Mouse (Mus musculus): ENCODE data around the gene Cux2. TPM values are rescaled to one million over a fixed set of nuclear protein-coding genes. Genes with fewer than 3 reads are reported as not detected.

The Cux2 gene
- polyA plus RNA-seq, 1 experiment: 0.62 TPM

- Histone ChIP-seq H3K4me2 (ENCODE audit: low read depth) (no peak overlapping the region), H3ac (ENCODE audit: control insufficient read depth, insufficient read length) (no peak overlapping the region), H3K79me2 (ENCODE audit: control insufficient read depth, insufficient read depth) (no peaks in the 10 kb centered on the region), H3K36me3 (ENCODE audit: control insufficient read depth, insufficient read depth) (no peaks in the 10 kb centered on the region), H3K27me3 (ENCODE audit: control insufficient read depth, insufficient read depth, insufficient read length) (peaks cover 61% of the 10 kb centered on the region), H3K4me3 (no peak overlapping the region)
- no peak for TF ChIP-seq MYOG (IDR thresholded peaks at IDR 0.05; ENCODE audit: control insufficient read depth in 1 of 3, insufficient read depth in 1 of 3, insufficient read length in 2 of 3, low read depth in 2 of 3)
- TF ChIP-seq CEBPB (IDR thresholded peaks at IDR 0.05; ENCODE audit: insufficient read depth, poor library complexity, severe bottlenecking): no peak
- no peak for TF ChIP-seq REST (IDR thresholded peaks at IDR 0.05; ENCODE audit: insufficient read depth, insufficient read length)
- no peak for TF ChIP-seq POLR2A (IDR thresholded peaks at IDR 0.05; ENCODE audit: insufficient read length, low read depth)
- no peak for TF ChIP-seq SRF (IDR thresholded peaks at IDR 0.05; ENCODE audit: control insufficient read depth, insufficient read length, low read depth)
- no peak for TF ChIP-seq POLR2AphosphoS2 (IDR thresholded peaks at IDR 0.05; ENCODE audit: insufficient read length, low read depth)
- TF ChIP-seq TCF12 (IDR thresholded peaks at IDR 0.05; ENCODE audit: insufficient read depth, poor library complexity, severe bottlenecking): no peak
Observed at GRCm38 (mm10) chr5:121922942-121923826, 126.7 kb downstream of the Cux2 start.

DNA sequence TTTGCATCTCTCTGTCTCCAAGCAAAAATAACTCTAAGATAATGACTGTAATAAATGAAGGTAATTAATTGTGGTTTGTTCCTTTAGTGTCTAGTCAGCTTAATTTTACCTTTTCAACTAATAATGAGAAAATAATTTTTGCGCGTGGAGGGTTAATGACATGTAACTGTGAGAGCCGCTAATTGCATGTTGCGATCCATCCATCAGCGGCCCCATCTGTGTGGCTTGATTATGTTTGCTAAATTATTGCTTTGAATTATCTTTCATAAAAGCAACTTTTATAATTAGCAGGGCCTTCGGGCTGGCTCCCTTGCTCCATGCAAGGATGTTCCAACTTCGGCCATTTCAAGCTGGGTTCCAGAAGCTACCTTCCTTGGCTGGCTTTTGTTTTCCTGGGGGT lies 130.7 kb downstream of the Cux2 start:
- Histone ChIP-seq H3K36me3 (ENCODE audit: control insufficient read depth, insufficient read depth) (no peaks in the 10 kb centered on the region), H3K4me3 (no peak overlapping the region), H3ac (ENCODE audit: control insufficient read depth, insufficient read length) (no peak overlapping the region), H3K79me2 (ENCODE audit: control insufficient read depth, insufficient read depth) (no peaks in the 10 kb centered on the region), H3K27me3 (ENCODE audit: control insufficient read depth, insufficient read depth, insufficient read length) (peaks cover 49% of the 10 kb centered on the region), H3K4me2 (ENCODE audit: low read depth) (no peak overlapping the region)
- TF ChIP-seq MAX (IDR thresholded peaks at IDR 0.05; ENCODE audit: low read depth) (no peak), USF1 (IDR thresholded peaks at IDR 0.05; ENCODE audit: low read depth) (no peak), SRF (IDR thresholded peaks at IDR 0.05; ENCODE audit: control insufficient read depth, insufficient read length, low read depth) (no peak)

GRCm38 (mm10) chr5:121916813-121917212 lies 133.1 kb downstream of the Cux2 start:
- no peaks in the 10 kb centered on the region for H3K79me2 ChIP-seq (ENCODE audit: control insufficient read depth, insufficient read depth)
- H3K4me2 ChIP-seq (ENCODE audit: low read depth): peak overlapping the region; percentile 61
- TF ChIP-seq MYOD1 (IDR thresholded peaks at IDR 0.05; ENCODE audit: control insufficient read depth in 1 of 3, insufficient read length in 2 of 3, low read depth in 2 of 3): peak in 2 of 3 experiments; percentile 3 to 76
- TF ChIP-seq TCF3 (IDR thresholded peaks at IDR 0.05; ENCODE audit: insufficient read length, low read depth): no peak
- TF ChIP-seq CEBPB (IDR thresholded peaks at IDR 0.05; ENCODE audit: insufficient read depth, poor library complexity, severe bottlenecking): 0 out of 2 replicates have a peak, but pooled peaks have one; percentile 28
- no peak for TF ChIP-seq TCF12 (IDR thresholded peaks at IDR 0.05; ENCODE audit: insufficient read depth, poor library complexity, severe bottlenecking)
- no peak for TF ChIP-seq E2F4 (IDR thresholded peaks at IDR 0.05; ENCODE audit: insufficient read depth)
- TF ChIP-seq POLR2A (IDR thresholded peaks at IDR 0.05; ENCODE audit: insufficient read length, low read depth): no peak
- TF ChIP-seq MAX (IDR thresholded peaks at IDR 0.05; ENCODE audit: low read depth): no peak
- no peak for TF ChIP-seq USF1 (IDR thresholded peaks at IDR 0.05; ENCODE audit: low read depth)
- TF ChIP-seq MYOG (IDR thresholded peaks at IDR 0.05; ENCODE audit: control insufficient read depth in 1 of 3, insufficient read depth in 1 of 3, insufficient read length in 2 of 3, low read depth in 2 of 3): peak in 1 of 3 experiments; percentile 72
- TF ChIP-seq REST (IDR thresholded peaks at IDR 0.05; ENCODE audit: insufficient read depth, insufficient read length): no peak
- no peak for TF ChIP-seq POLR2AphosphoS2 (IDR thresholded peaks at IDR 0.05; ENCODE audit: insufficient read length, low read depth)
- no peak for TF ChIP-seq SRF (IDR thresholded peaks at IDR 0.05; ENCODE audit: control insufficient read depth, insufficient read length, low read depth)
- H3ac ChIP-seq (ENCODE audit: control insufficient read depth, insufficient read length): no peak overlapping the region
- peaks cover 41% of the 10 kb centered on the region for H3K27me3 ChIP-seq (ENCODE audit: control insufficient read depth, insufficient read depth, insufficient read length)
- H3K36me3 ChIP-seq (ENCODE audit: control insufficient read depth, insufficient read depth): no peaks in the 10 kb centered on the region
- H3K4me3 ChIP-seq: no peak overlapping the region

- Histone ChIP-seq H3K4me2 (ENCODE audit: low read depth) (no peak overlapping the region), H3K27me3 (ENCODE audit: control insufficient read depth, insufficient read depth, insufficient read length) (peaks cover 34% of the 10 kb centered on the region)
Observed at GRCm38 (mm10) chr5:121913999-121914398, 135.9 kb downstream of the Cux2 start.

More at GRCm38 (mm10) chr5:121913999-121914398, 135.9 kb downstream of the Cux2 start:
- Histone ChIP-seq H3ac (ENCODE audit: control insufficient read depth, insufficient read length) (no peak overlapping the region), H3K79me2 (ENCODE audit: control insufficient read depth, insufficient read depth) (no peaks in the 10 kb centered on the region), H3K4me3 (no peak overlapping the region), H3K36me3 (ENCODE audit: control insufficient read depth, insufficient read depth) (no peaks in the 10 kb centered on the region)
- no peak for TF ChIP-seq SRF (IDR thresholded peaks at IDR 0.05; ENCODE audit: control insufficient read depth, insufficient read length, low read depth)
- TF ChIP-seq REST (IDR thresholded peaks at IDR 0.05; ENCODE audit: insufficient read depth, insufficient read length): no peak
- no peak for TF ChIP-seq USF1 (IDR thresholded peaks at IDR 0.05; ENCODE audit: low read depth)
- TF ChIP-seq CEBPB (IDR thresholded peaks at IDR 0.05; ENCODE audit: insufficient read depth, poor library complexity, severe bottlenecking): no peak
- TF ChIP-seq POLR2AphosphoS2 (IDR thresholded peaks at IDR 0.05; ENCODE audit: insufficient read length, low read depth): no peak
- TF ChIP-seq E2F4 (IDR thresholded peaks at IDR 0.05; ENCODE audit: insufficient read depth): no peak
- no peak for TF ChIP-seq MYOD1 (IDR thresholded peaks at IDR 0.05; ENCODE audit: control insufficient read depth in 1 of 3, insufficient read length in 2 of 3, low read depth in 2 of 3)
- TF ChIP-seq POLR2A (IDR thresholded peaks at IDR 0.05; ENCODE audit: insufficient read length, low read depth): no peak
- TF ChIP-seq TCF3 (IDR thresholded peaks at IDR 0.05; ENCODE audit: insufficient read length, low read depth): no peak
- no peak for TF ChIP-seq MAX (IDR thresholded peaks at IDR 0.05; ENCODE audit: low read depth)
- TF ChIP-seq TCF12 (IDR thresholded peaks at IDR 0.05; ENCODE audit: insufficient read depth, poor library complexity, severe bottlenecking): no peak
- no peak for TF ChIP-seq MYOG (IDR thresholded peaks at IDR 0.05; ENCODE audit: control insufficient read depth in 1 of 3, insufficient read depth in 1 of 3, insufficient read length in 2 of 3, low read depth in 2 of 3)

Data from myocyte (in vitro differentiated cells).